Mouse (Mus musculus): ENCODE data around the gene Dpp6. TPM values are rescaled to one million over a fixed set of nuclear protein-coding genes. Genes with fewer than 3 reads are reported as not detected.

Gene Dpp6
- polyA plus RNA-seq, 1 experiment from 2014 or later, result 26.7 TPM

GRCm38 (mm10) chr5:27424484-27425080 lies 607.6 kb downstream of the Dpp6 start:
- Histone ChIP-seq H3K9ac (ENCODE audit: low read length) (no peak overlapping the region), H3K4me3 (ENCODE audit: low read depth, low read length) (no peak overlapping the region), H3K4me2 (ENCODE audit: low read length) (no peak overlapping the region), H3K4me1 (ENCODE audit: control insufficient read depth, insufficient read depth, low read length) (no peaks in the 10 kb centered on the region), H3K36me3 (ENCODE audit: control insufficient read depth, insufficient read depth, low read length) (no peaks in the 10 kb centered on the region), H3K9me3 (replicated peaks; ENCODE audit: control insufficient read depth, low read length) (no peaks in the 10 kb centered on the region), H3K27me3 (replicated peaks; ENCODE audit: control insufficient read depth, insufficient read depth, low read length) (no peaks in the 10 kb centered on the region), H3K27ac (ENCODE audit: low read depth, low read length) (no peak overlapping the region)
- ATAC-seq (no peak), DNase-seq (ENCODE audit: low spot score) (no peak)
- WGBS, result 68% methylated on average over 3 of the region's 3 CpGs

- no peak overlapping the region for H3K4me2 ChIP-seq (ENCODE audit: low read length)
- H3K27ac ChIP-seq (ENCODE audit: low read depth, low read length), result no peak overlapping the region
- H3K36me3 ChIP-seq (ENCODE audit: control insufficient read depth, insufficient read depth, low read length), result no peaks in the 10 kb centered on the region
- H3K4me3 ChIP-seq (ENCODE audit: low read depth, low read length), result no peak overlapping the region
- H3K9ac ChIP-seq (ENCODE audit: low read length), result no peak overlapping the region
- ATAC-seq, result no peak
- 80% methylated on average over 1 of the region's 1 CpGs for WGBS
- H3K27me3 ChIP-seq (replicated peaks; ENCODE audit: control insufficient read depth, insufficient read depth, low read length), result no peaks in the 10 kb centered on the region
- no peak for DNase-seq (ENCODE audit: low spot score)
- no peaks in the 10 kb centered on the region for H3K9me3 ChIP-seq (replicated peaks; ENCODE audit: control insufficient read depth, low read length)
- H3K4me1 ChIP-seq (ENCODE audit: control insufficient read depth, insufficient read depth, low read length), result no peaks in the 10 kb centered on the region
Observed at GRCm38 (mm10) chr5:27426200-27426599, 609.2 kb downstream of the Dpp6 start.

GRCm38 (mm10) chr5:27433584-27433983 lies 616.6 kb downstream of the Dpp6 start:
- no peaks in the 10 kb centered on the region for H3K27me3 ChIP-seq (replicated peaks; ENCODE audit: control insufficient read depth, insufficient read depth, low read length)
- no peaks in the 10 kb centered on the region for H3K36me3 ChIP-seq (ENCODE audit: control insufficient read depth, insufficient read depth, low read length)
- H3K9me3 ChIP-seq (replicated peaks; ENCODE audit: control insufficient read depth, low read length), result no peaks in the 10 kb centered on the region
- no peak for ATAC-seq
- no peak overlapping the region for H3K4me3 ChIP-seq (ENCODE audit: low read depth, low read length)
- H3K4me1 ChIP-seq (ENCODE audit: control insufficient read depth, insufficient read depth, low read length), result no peaks in the 10 kb centered on the region
- H3K27ac ChIP-seq (ENCODE audit: low read depth, low read length), result no peak overlapping the region
- H3K4me2 ChIP-seq (ENCODE audit: low read length), result no peak overlapping the region
- H3K9ac ChIP-seq (ENCODE audit: low read length), result no peak overlapping the region
- DNase-seq (ENCODE audit: low spot score), result no peak

- DNase-seq (ENCODE audit: low spot score), result no peak
- H3K4me2 ChIP-seq (ENCODE audit: low read length), result no peak overlapping the region
- H3K9me3 ChIP-seq (replicated peaks; ENCODE audit: control insufficient read depth, low read length), result no peaks in the 10 kb centered on the region
- H3K27me3 ChIP-seq (replicated peaks; ENCODE audit: control insufficient read depth, insufficient read depth, low read length), result no peaks in the 10 kb centered on the region
- WGBS, result 46% methylated on average over 3 of the region's 3 CpGs
- H3K27ac ChIP-seq (ENCODE audit: low read depth, low read length), result no peak overlapping the region
- H3K36me3 ChIP-seq (ENCODE audit: control insufficient read depth, insufficient read depth, low read length), result no peaks in the 10 kb centered on the region
- H3K4me1 ChIP-seq (ENCODE audit: control insufficient read depth, insufficient read depth, low read length), result no peaks in the 10 kb centered on the region
- ATAC-seq, result no peak
- no peak overlapping the region for H3K9ac ChIP-seq (ENCODE audit: low read length)
- no peak overlapping the region for H3K4me3 ChIP-seq (ENCODE audit: low read depth, low read length)
Observed at GRCm38 (mm10) chr5:27453201-27453845, 636.3 kb downstream of the Dpp6 start.

GRCm38 (mm10) chr5:27454386-27454785 lies 637.4 kb downstream of the Dpp6 start:
- no peak overlapping the region for H3K27ac ChIP-seq (ENCODE audit: low read depth, low read length)
- no peaks in the 10 kb centered on the region for H3K4me1 ChIP-seq (ENCODE audit: control insufficient read depth, insufficient read depth, low read length)
- H3K27me3 ChIP-seq (replicated peaks; ENCODE audit: control insufficient read depth, insufficient read depth, low read length), result no peaks in the 10 kb centered on the region
- DNase-seq (ENCODE audit: low spot score) (no peak), ATAC-seq (no peak)
- 81% methylated on average over 3 of the region's 3 CpGs for WGBS
- H3K9ac ChIP-seq (ENCODE audit: low read length), result no peak overlapping the region
- H3K4me2 ChIP-seq (ENCODE audit: low read length), result no peak overlapping the region
- H3K9me3 ChIP-seq (replicated peaks; ENCODE audit: control insufficient read depth, low read length), result no peaks in the 10 kb centered on the region
- no peak overlapping the region for H3K4me3 ChIP-seq (ENCODE audit: low read depth, low read length)
- H3K36me3 ChIP-seq (ENCODE audit: control insufficient read depth, insufficient read depth, low read length), result no peaks in the 10 kb centered on the region

DNA sequence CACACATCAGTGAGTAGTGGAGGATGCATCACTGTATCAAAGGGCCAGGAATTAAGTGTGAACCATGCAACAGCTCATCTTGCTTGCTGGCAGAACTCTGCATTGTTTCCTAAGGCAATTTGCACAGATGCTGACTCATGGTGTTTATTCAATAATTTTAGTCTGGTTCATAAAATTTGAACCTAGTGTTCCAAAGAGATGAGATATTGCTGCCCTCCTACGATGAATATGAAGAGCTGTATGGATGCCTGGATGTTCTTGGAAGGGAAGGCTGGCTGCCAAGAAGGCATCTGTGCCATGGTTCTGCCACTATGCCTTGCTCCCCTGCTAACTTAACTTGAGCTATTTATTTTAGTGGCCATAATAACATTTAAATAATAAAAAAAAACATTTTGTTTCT lies 640.0 kb downstream of the Dpp6 start:
- 77% methylated on average over 1 of the region's 1 CpGs for WGBS

GRCm38 (mm10) chr5:27457686-27458085 lies 640.7 kb downstream of the Dpp6 start:
- Histone ChIP-seq H3K4me2 (ENCODE audit: low read length) (no peak overlapping the region), H3K4me3 (ENCODE audit: low read depth, low read length) (no peak overlapping the region), H3K9me3 (replicated peaks; ENCODE audit: control insufficient read depth, low read length) (no peaks in the 10 kb centered on the region), H3K4me1 (ENCODE audit: control insufficient read depth, insufficient read depth, low read length) (no peaks in the 10 kb centered on the region), H3K36me3 (ENCODE audit: control insufficient read depth, insufficient read depth, low read length) (no peaks in the 10 kb centered on the region), H3K27me3 (replicated peaks; ENCODE audit: control insufficient read depth, insufficient read depth, low read length) (no peaks in the 10 kb centered on the region), H3K9ac (ENCODE audit: low read length) (no peak overlapping the region), H3K27ac (ENCODE audit: low read depth, low read length) (no peak overlapping the region)
- ATAC-seq, result no peak
- DNase-seq (ENCODE audit: low spot score), result no peak
- 69% methylated on average over 1 of the region's 1 CpGs for WGBS

More for the DNA sequence above, 640.0 kb downstream of the Dpp6 start:
- no peak overlapping the region for H3K27ac ChIP-seq (ENCODE audit: low read depth, low read length)
- no peaks in the 10 kb centered on the region for H3K36me3 ChIP-seq (ENCODE audit: control insufficient read depth, insufficient read depth, low read length)
- H3K9me3 ChIP-seq (replicated peaks; ENCODE audit: control insufficient read depth, low read length), result no peaks in the 10 kb centered on the region
- ATAC-seq (no peak), DNase-seq (ENCODE audit: low spot score) (no peak)
- H3K9ac ChIP-seq (ENCODE audit: low read length), result no peak overlapping the region
- no peaks in the 10 kb centered on the region for H3K4me1 ChIP-seq (ENCODE audit: control insufficient read depth, insufficient read depth, low read length)
- H3K4me2 ChIP-seq (ENCODE audit: low read length), result no peak overlapping the region
- no peak overlapping the region for H3K4me3 ChIP-seq (ENCODE audit: low read depth, low read length)
- no peaks in the 10 kb centered on the region for H3K27me3 ChIP-seq (replicated peaks; ENCODE audit: control insufficient read depth, insufficient read depth, low read length)

DNA sequence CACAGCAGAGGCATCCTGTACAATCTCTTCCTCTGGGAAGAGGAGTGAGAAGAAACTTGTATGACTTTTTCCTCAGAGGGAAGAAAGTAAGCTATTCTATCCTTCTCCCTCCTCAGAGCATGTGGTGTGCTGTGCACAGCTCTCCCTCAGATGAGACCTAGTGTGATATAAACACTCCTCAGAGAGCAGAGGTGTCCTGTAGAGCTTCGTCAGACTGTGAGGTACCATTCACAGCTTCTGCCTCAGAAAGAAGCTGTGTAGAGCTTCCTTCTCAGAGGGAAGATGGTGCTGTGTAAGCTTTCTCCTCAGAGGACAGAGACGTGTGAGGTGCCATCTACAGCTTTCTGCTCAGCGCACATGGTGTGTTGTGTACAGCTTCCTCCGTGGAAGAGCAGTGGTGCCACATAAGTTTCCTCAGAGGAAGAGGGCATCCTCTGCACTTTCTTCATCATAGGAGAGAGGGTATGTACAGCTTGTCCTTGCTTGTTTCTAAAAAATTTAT lies 658.0 kb downstream of the Dpp6 start:
- Histone ChIP-seq H3K4me2 (ENCODE audit: low read length) (no peak overlapping the region), H3K27ac (ENCODE audit: low read depth, low read length) (no peak overlapping the region), H3K9ac (ENCODE audit: low read length) (no peak overlapping the region), H3K4me3 (ENCODE audit: low read depth, low read length) (no peak overlapping the region), H3K9me3 (replicated peaks; ENCODE audit: control insufficient read depth, low read length) (no peaks in the 10 kb centered on the region), H3K27me3 (replicated peaks; ENCODE audit: control insufficient read depth, insufficient read depth, low read length) (no peaks in the 10 kb centered on the region), H3K36me3 (ENCODE audit: control insufficient read depth, insufficient read depth, low read length) (no peaks in the 10 kb centered on the region), H3K4me1 (ENCODE audit: control insufficient read depth, insufficient read depth, low read length) (no peaks in the 10 kb centered on the region)
- 93% methylated on average over 4 of the region's 4 CpGs for WGBS
- no peak for DNase-seq (ENCODE audit: low spot score)
- ATAC-seq, result no peak

DNA sequence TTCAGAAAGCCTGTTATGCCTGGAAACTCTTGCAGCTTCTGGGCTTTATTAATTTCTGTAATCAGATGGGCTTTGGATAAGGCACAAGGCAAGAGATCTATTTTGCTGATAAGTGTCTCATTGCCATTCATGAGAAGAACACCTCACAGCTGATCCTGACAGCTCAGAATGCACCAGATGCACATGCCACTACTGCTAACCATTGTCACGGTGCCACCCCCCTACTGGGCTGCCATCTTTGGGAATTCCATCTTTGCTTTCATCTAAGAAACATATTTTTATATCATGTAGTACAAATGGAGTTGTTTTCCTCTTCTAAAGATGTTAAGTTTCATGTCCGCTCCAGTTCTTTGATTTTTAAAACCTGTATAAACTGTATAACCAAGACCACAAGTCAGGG lies 664.7 kb downstream of the Dpp6 start:
- Histone ChIP-seq H3K36me3 (ENCODE audit: control insufficient read depth, insufficient read depth, low read length) (no peaks in the 10 kb centered on the region), H3K9ac (ENCODE audit: low read length) (no peak overlapping the region), H3K4me1 (ENCODE audit: control insufficient read depth, insufficient read depth, low read length) (no peaks in the 10 kb centered on the region), H3K9me3 (replicated peaks; ENCODE audit: control insufficient read depth, low read length) (no peaks in the 10 kb centered on the region), H3K4me2 (ENCODE audit: low read length) (no peak overlapping the region), H3K27ac (ENCODE audit: low read depth, low read length) (no peak overlapping the region), H3K4me3 (ENCODE audit: low read depth, low read length) (no peak overlapping the region), H3K27me3 (replicated peaks; ENCODE audit: control insufficient read depth, insufficient read depth, low read length) (no peaks in the 10 kb centered on the region)
- no peak for ATAC-seq
- DNase-seq (ENCODE audit: low spot score), result no peak
- 84% methylated on average over 2 of the region's 2 CpGs for WGBS

Data from forebrain, embryonic 14.5 days (tissue).